Mouse (Mus musculus): Measurements from ENCODE around the gene Dnmt3a. TPM values are rescaled to one million over a fixed set of nuclear protein-coding genes. Genes with fewer than 3 reads are reported as not detected.

The Dnmt3a gene
- total RNA-seq, 2 experiments from 2014 or later = 75.4 to 79.8 TPM

DNA sequence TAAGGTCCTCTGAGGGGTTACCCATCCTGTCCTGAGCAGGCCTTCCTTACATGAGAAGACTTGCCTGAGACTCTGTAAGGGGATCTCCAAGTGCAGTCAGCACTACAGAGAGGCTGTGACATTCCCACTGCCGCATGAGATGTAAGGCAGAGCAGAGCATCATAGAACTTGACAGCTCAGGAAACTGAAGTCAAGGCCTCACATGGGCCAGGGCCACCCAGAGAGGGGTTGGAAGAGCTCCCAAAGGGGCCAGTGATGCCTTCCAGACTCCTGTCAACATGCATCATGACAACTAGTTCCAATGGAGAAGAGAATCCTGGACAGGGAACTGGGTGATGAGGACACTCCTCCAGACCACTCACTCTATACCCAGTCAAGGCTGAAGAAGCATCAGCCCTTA is 18.3 kb upstream of the Dnmt3a start:
- DNase-seq = no peak

DNA sequence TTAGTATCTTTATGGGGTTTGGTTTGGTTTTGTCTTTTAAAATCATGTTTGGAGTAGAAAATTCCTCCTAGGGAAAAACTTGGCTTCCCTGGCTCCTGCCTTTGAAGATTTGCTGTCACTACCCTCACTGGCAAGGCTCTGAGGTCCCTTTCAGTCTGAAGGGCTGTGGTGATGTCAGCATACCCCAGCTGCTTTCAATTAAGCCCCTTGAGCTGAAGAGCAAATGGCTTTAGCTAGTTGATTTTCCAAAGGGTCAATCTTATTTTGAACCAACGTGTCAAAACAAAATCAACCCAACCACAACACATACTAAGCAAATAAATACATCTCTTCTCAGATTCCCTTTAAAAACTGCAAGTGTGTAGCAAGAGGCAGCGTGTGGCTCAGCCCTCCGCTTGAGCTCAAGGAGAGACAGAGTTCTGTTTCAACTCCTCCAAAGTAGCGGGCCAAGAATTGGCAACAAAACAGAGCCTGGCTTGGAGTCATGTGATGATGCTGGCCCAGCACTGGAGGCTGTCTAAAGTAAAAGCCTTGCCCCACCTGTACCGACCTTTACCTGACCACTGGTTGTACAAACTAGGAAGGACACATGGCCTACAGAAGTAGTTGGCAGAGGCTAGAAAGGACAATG is 17.3 kb upstream of the Dnmt3a start:
- no peak for DNase-seq

DNA sequence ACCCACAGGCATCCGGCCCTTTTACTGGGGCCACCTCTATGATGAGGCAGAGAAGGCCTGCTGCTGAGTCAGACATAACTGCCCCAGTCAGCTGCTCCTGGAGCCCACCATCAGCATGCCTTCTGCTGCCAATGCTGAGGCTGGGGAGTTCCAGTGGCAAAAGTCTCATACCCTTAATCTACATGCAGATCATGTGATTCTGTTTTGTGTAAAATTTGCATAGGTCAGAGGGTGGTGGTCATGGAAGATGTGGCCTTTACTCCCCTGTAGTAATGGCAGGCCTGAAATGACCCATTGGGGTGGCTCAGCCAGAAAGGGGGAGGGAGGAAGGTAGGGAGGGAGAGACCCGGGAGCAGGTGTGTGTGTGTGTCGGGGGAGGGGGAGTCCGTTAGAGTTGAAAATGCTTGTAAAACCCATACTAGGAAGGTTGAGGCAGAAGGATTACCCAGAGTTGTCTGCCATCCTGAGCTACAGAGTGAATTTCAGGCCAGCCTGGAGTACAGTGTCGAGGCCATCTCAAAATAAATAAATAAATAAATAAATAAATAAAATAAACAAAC is 16.1 kb upstream of the Dnmt3a start:
- DNase-seq = no peak

DNA sequence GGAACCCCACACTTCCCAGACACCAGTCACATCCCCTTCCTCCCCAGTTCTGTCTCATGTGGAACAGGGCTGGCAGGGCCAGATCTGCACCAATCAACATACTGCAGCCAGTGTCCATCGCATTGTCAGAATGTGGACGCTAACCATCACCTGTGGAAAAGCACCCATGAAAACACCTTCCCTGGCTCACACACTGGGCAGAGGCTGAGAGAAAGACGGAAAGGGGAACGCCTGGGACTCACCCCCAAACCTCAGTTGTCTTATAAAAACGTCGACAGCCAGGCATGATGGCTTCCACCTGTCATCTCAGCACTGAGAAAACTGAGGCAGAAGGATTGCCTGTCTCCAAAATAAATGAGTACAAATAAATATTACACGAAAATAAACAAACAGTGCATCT is 14.6 kb upstream of the Dnmt3a start:
- peak in 1 of 2 experiments; percentile 24 for DNase-seq

DNA sequence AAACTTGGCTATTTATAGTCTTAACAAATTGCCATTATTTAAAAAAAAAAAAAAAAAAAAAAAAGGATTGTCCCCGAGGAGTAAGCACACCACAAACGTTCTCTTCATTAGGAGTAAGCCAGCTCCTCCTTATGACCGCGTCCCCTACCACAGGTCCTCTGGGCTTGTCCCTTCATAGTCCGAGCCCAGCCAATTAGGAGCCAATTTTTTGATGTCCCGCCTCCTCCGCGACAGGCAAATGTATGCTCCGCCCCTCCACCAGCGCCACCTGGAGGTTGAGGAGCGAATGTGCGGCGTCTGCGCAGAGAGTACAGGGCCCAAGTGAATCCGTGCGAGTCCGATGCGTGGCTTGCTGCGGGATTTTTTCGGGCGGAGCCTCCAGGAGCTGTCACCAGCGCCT is 14.1 kb upstream of the Dnmt3a start:
- DNase-seq = peak; percentile 94

DNA sequence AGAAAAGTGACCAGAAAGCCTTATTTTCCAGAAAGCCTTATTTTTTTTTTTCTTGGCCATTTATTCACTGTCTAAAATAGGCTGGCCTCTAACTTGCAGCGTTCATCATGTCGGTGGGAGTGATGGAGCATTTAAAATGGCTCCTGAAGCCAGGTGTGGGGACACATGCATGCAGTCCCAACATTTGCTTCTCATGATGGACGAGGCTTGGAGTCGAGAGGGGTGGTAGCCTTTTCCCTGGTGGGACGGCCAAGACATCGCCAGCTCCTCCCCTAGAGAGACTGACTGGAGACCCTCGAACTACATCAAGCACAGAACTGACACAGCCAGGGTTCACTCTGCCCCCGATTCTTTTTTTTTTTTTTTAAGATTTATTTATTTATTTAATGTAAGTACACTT is 13.6 kb upstream of the Dnmt3a start:
- no peak for DNase-seq

DNA sequence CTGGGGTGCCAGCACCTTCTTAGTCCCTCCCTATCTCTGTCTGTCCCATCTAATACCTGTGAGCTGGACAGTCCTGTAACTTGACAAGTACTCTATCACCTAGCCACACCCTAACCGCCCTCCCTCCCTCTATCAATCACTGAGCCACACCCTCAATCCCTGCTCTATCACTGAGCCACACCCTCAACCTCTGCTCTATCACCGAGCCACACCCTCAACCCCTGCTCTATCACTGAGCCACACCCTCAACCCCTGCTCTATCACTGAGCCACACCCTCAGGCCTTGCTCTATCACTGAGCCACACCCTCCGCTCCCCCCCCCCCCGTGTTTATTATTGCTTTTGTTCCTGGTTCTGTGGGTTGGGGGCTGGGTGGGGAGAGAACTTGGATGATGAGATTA is 10.2 kb upstream of the Dnmt3a start:
- no peak for DNase-seq

DNA sequence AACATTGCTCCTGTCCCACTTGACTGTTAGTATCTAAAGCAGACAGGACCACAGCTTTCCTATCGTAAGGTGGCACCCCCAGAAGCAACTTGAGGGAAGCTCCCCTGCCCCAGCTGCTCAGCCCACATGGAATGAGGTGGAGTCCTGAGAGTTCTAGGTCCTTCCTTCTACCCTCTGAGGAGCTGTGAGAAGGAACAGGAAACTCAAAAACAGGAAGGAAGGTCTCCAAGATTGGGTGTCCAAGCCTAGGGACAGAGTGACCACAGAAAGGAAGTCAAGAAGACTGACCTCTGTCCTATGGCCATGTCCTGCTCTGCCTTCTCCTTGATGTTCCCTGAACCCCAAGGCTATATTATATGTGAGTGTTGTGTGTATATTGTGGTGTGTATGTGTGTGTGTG is 6.3 kb upstream of the Dnmt3a start:
- DNase-seq = no peak

DNA sequence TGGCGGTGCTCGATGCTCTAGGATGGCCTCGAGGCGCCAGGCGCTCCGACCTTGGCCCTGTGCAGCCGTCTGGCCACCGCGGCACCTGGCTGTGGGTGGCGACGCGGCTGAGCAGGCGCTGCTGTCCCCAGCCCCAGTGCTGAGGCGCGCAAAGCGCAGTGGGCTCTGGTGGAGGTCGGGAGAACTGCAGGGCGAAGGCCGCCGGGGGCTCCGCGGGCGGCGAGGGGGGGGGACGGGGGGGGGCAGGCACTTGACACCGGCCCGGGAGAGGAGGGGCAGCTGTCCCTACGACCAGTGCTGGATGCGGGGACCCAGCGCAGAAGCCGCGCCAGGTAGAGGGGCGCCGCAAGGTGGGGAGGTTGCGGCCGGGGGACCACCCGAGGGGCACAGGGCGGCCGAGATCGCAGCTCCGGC is 471 bp downstream of the Dnmt3a start:
- peak; percentile 60 to 63 for DNase-seq

DNA sequence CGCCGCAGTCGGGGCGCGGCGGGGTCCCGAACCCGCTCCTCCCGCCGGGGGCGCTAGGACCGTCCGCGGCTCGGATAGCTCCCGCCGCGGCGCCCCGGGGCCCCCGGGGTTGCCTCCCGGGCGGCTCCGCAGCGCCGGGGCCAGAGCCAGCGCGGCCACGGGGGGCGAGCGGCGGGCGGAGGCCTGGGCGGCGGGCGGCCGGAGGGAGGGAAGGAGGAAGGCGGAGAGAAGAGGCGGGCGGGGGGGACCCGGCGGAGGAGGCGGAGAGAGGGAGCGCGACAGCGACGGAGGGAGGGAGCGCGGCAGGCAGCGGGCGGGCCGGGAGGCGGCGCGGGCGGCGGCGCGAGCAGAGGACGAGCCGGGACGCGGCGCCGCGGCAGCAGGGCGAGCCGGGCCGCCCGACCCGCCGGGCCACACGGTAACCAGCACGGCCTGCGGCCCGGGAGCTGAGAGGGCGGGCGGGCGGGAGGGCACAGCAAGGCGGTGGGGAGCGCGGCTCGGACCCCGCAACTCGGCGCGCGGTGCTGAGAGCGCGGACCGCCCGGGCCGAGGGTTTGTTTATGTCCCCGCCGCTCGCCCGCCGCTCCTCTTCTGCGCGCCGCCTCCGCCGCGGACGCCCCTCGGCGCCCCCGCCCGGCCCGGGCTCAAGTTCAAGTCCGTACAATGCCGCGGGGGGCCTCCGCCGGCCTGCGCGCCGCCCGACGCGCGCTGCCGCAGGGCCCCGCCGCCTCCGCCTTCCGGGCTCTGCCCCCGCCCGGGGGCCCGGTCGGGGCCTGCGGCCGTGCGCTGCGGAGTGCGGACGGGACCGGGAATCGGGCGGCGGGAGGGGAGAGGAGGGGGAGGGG is 1.1 kb downstream of the Dnmt3a start:
- DNase-seq = peak; percentile 72 to 74

DNA sequence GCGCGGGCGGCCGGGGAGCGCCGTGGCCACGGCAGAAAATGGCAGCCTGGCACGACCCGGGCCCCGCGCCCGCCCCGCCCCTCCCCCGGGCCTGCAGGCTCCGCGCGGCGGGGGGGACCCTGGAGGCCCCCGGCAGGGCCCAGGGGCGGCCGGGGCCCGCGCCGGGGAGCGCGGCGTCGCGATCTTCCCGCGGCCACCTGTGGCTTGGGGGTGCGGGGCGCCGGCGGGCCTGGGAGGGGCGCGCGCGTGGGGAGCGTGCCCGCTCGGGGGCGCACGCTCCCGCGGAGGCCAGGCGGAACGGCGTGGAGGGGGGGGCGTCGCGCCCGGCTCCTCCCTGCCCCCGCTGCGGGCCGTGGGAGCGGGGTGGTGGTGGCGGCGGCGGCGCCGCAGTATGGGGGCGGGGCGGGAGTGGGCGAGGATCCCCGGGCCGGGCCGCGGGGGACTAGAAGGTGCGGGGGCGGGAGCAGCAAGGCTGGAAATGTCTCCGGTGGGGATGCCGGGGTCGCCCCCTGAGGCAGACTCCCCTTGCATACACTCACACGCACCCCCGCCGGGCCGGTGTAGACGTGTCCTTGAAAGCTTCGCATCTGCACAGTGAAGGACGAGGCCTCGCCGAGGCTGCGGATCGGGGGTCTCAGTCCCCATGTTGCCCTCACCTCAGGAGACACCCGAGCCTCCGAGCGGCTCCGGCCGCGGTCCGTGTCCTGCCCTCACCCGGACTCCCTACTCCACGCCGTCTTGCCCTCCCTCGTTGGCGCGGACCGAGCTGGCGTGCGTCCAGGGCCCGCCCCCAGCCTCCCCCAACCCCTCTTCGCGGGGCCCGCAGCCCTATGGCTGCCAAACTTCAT is 2.0 kb downstream of the Dnmt3a start:
- peak; percentile 51 to 59 for DNase-seq

DNA sequence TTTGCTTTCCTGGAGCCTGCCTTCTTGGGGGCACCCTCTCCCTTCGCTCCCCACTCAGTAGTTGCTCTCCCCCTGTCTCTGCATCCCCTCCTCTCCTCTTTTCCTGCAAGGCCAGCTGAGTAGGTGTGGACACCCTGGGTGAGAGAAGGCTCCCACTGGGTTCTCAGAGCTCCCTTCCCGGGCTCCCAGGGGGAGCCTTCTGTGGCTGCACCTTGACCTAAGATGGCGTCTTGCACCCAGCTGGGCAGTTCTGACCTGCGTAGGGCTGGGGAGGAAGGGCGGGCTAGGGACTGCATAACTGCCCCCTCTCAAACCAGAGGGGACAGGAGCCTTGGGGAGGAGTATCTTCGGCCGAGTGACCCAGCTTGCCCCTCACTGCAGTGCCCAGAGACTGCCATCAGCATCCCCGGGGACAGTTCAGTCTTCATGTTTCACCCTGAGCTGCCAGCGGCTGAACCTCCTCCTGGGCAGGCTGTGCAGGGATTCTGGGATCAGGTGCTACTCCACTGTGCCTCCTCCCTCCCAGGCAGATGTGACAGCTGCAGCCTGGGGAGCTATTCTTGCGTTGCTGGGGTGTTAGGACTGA is 2.7 kb downstream of the Dnmt3a start:
- DNase-seq = no peak

DNA sequence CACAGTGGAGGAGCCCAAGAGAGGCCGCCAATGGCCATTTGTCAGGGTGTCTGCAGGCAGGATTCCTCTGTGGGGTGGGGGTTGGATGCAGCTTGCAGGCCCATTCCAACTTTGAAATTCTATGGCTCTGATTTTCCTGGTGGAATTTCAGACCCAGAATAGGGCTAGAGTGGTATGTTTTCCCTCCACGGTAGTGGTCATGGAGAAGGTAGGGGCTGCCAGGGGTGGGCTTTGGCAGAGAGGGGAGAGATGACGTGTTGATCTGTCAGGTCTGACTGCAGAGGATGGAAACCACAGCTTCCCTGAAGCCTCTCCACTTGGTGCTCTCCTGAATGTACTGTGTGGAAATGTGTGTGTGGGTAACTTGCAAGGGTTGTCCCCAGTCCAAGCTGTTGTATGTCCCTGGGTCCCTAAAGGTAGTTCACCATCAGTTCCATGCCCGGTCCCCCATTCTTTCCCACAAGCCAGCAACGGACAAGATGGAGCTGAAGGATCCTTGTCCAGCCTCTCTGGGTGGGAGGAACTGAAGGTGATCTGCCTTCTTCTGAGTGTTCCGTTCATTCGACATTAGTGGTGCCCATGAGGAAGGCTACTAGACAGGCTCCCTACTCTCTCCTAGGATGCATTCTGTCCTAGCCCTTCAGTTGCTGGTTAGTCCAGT is 3.8 kb downstream of the Dnmt3a start:
- no peak for DNase-seq

DNA sequence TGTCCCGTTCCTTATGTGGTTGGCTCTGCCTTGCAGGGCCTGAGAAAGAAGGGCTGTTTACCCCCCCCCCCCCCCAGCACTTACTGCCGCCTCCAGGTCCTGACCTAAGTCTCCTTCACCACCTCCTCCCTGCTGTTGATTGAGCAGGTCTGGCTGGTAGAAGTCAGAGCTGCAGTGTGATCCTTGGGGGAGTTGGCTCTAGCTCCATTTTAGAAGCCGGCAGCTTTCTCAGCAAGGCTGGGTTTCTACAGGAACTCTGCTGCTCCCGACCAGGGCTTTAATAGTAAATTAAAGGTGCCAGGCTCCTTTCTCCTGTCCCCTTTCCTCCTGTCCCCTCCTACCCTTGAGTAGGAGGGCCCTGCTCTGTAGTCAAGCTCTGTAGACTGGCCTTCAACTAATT is 4.6 kb downstream of the Dnmt3a start:
- no peak for DNase-seq

DNA sequence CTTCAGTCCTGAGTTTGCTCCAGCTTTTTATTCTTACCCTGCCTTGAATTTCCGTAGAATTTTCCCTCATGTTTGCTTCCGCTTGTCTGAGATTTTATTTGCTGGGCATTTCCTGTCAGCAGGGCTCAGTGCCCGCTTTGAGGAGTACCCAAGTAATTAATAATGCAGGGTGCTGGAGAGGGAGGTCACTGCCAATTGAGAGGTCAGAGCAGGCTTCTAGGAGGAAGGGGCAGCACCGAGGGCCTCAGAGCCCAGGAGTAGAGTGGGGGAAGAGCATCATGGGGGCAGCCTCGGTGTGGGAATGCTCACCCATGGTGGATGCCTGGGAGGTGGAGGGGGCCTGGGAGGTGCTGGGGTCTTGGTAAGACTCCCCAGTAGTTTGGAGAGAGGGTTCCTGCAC is 5.8 kb downstream of the Dnmt3a start:
- no peak for DNase-seq

DNA sequence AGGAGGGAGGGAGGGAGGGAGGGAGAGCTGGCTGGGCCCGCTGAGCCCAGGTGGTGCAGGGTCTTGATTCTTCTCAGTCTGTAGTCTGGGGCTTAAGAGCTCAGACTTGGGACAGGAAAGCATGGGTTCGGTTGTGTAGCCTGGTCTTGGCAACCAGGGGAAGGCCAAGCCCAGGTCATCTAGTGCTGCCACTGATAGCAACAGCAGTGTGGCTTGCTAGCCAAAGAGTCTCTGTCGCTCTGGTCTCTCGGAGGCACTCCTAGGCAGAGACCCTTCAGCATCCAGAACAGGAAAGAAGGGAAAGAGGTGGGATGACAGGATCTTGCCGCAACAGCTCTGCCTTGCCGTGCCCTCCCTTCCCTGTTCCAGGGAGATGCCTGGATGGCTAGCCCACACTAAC is 6.4 kb downstream of the Dnmt3a start:
- no peak for DNase-seq

DNA sequence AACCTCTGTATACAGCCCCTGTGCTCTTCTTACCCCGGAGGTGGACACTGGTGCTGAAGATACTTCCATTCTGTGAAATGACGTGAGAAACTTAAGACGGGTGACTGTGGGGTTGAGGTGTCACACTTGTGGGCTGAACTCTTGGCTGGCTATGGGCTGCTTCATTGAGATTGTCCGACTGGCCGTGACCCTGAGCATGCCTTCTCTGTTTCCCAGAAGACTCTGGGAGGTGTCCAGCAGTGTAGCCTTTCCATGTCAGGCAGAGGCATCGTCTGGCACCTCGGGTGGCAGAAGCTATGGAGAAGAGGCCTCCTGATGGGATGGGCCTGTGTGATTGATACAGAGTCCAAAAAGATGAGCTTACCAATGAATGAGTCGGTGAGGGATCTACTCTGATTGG is 7.3 kb downstream of the Dnmt3a start:
- DNase-seq = no peak

DNA sequence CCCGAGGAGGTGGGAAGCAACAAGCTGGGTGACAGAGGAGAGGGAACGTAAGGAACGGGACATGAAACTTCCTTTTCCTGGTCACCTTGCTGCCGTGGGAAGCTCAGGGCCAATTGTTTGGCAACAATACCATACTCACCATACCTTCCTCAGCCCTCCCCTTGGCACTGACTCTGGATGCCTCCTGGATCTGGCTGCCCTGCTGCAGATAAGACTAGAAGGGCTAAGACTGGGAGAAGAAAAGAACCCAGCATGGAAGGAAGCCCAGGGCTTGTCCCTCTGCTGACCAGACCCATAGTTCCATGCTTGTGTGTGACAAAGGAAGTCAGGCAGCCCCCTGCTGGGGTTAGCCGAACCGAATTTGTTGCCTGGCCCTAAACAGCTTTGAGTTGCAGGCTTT is 9.6 kb downstream of the Dnmt3a start:
- DNase-seq = no peak

DNA sequence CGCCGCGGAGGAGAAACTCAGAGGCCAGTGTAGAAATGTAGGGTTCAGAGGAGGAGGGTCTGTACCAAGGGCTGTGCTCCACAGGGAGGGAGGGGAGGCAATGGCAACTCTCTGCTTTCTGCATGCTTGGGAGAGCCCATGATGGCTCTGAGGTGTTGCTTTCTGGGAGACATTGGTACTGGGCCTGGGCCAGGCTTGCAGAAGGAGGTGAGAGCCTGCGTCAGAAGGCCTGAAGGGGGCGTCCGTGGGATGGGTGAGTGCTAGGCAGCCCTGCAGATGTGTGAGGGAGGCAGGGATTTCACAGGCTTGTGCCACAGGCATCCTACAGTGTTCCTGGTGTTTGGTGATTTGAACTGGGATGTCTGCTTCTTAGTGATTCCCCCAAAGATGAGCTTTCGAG is 11.2 kb downstream of the Dnmt3a start:
- no peak for DNase-seq

DNA sequence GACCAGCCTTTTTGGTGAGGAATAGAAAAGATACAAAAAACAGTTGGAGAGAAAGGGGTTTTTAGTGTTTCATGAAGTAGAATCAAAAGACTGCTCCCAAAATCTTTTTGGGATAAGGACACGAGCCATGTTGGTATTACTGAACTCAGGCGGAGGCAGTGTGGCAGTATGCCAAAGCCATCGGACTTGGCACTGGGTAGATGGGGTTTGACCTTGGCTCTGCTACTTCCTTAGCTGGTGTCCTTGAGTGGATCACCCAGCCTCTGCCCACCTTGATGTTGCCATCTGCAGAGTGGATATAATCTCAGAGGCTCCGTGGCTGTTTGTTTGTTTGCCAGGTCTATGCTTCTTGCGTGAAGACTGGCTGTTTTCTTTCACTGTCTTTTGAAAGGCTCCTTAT is 11.8 kb downstream of the Dnmt3a start:
- DNase-seq = no peak

DNA sequence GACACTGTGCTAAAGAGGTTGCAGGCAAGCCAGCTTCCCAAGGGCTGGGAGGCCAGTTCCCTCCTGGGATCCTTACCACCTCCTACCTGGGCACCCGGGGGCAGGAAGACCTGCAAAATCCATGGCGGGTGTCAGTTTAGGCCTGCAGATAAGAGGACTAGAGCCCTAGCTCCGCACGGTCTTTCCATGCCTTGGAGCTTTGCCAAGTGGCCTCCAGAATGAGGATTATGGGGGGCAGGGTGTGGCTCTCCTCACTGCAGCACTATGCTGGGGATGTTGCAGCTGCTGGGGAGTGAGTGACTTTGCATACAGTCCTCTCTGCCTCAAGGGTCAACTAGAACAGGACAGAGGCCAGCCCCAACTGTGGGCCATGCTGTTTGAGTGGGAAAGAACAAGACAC is 14.1 kb downstream of the Dnmt3a start:
- no peak for DNase-seq

DNA sequence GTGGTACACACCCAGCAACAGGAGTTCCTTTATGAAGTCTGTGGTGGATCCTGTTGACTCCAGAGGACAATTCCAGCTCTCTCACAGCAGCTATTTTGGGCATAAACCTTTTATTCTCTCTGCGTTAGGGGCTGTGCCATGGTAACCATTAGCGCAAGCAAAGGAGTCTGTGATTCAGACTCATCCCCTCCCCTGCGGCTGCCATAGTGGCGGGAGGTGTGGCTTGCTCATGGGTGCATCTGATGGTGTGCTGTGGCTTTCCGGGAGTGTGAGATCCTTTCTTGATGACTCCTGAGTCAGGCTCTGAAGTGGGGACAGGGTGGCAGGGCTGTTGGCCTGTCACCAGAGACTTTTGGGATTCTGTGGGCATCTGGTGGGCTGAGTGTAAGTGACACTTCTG is 17.6 kb downstream of the Dnmt3a start:
- DNase-seq = no peak

All from layer of hippocampus, postnatal 36 days (tissue).